Mouse (Mus musculus) limb, embryonic 15.5 days (tissue): ENCODE results near the gene Pcx. TPM values are rescaled to one million over a fixed set of nuclear protein-coding genes. Genes with fewer than 3 reads are reported as not detected.

Source experiments
- ATAC-seq: fragments of 200-750 bp; cut with Nextera tagmentation; 2 replicates; pipeline ENCODE4 v1.8.0; 2017; ENCODE audit warnings: low read depth, moderate TSS enrichment; ENCODE audit not compliant: insufficient number of reproducible peaks, low FRiP score, low TSS enrichment
- H3K27ac ChIP-seq: fragments of 300-500 bp; sonication (generic); 2 replicates; pipeline ENCODE4 v1.5.1; 2015; ENCODE audit warnings: moderate library complexity, mild to moderate bottlenecking, inconsistent platforms
- H3K27me3 ChIP-seq: fragments of 300-500 bp; sonication (generic); 2 replicates; pipeline ENCODE4 v1.6.1; 2015; ENCODE audit warnings: inconsistent platforms
- H3K36me3 ChIP-seq: fragments of 300-500 bp; sonication (generic); 2 replicates; pipeline ENCODE4 v1.6.1; 2015; ENCODE audit warnings: inconsistent platforms
- H3K4me1 ChIP-seq: fragments of 300-500 bp; sonication (generic); 2 replicates; pipeline ENCODE4 v1.6.1; 2015; ENCODE audit warnings: inconsistent platforms
- H3K4me2 ChIP-seq: fragments of 300-500 bp; sonication (generic); 2 replicates; pipeline ENCODE4 v1.6.1; 2015; ENCODE audit warnings: mild to moderate bottlenecking, inconsistent platforms
- H3K4me3 ChIP-seq: fragments of 300-500 bp; sonication (generic); 2 replicates; pipeline ENCODE4 v1.5.1; 2015; ENCODE audit warnings: mild to moderate bottlenecking, inconsistent platforms
- H3K9ac ChIP-seq: fragments of 300-500 bp; sonication (generic); 2 replicates; pipeline ENCODE4 v1.6.1; 2015; ENCODE audit warnings: inconsistent platforms
- H3K9me3 ChIP-seq: fragments of 300-500 bp; sonication (generic); 2 replicates; pipeline ENCODE4 v1.6.1; 2016; ENCODE audit warnings: inconsistent platforms
- WGBS: fragments of 180-500 bp; shearing (Covaris S2); methylation state at CpG from one replicate; pipeline ENCODE4 v1.1.7; 2015; 5-methylcytosine and 5-hydroxymethylcytosine counted together
- polyA plus RNA-seq: library from polyadenylated mRNA; unstranded; fragments of >200 nt; fragmentation: Nextera tagmentation; extraction: Ambion mirVana; gene quantifications from 2 replicates; pipeline ENCODE4 v1.2.1, GENCODE M21; 2015

Pcx gene
- polyA plus RNA-seq, 1 experiment from 2014 or later = 16.2 TPM

DNA sequence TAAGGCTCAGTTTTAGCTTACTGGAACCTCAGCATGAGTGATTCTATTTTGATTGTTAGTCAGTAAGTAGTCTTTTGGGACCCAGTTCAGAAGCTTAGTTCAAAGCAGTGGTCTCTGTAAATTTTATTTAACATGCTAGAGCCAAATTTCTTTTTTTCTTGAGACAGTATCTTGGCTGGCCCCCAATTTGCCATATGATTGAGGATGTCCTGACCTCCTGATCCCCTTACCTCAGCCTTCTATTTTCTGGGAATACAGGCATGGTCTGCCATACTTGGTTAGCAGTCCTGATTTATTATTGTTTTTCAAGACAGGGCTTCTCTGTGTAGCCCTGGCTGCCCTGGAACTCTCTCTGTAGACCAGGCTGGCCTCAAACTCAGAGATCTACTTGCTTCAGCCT lies 25.6 kb downstream of the Pcx start:
- ATAC-seq = no peak
- no peak overlapping the region for H3K27ac ChIP-seq
- H3K4me2 ChIP-seq = no peak overlapping the region
- H3K4me3 ChIP-seq = no peak overlapping the region
- no peaks in the 10 kb centered on the region for H3K36me3 ChIP-seq
- H3K4me1 ChIP-seq = no peaks in the 10 kb centered on the region
- H3K9ac ChIP-seq = no peak overlapping the region
- no peaks in the 10 kb centered on the region for H3K27me3 ChIP-seq
- no peaks in the 10 kb centered on the region for H3K9me3 ChIP-seq

- Histone ChIP-seq H3K9ac (no peak overlapping the region), H3K9me3 (no peaks in the 10 kb centered on the region), H3K36me3 (no peaks in the 10 kb centered on the region), H3K27me3 (no peaks in the 10 kb centered on the region), H3K4me3 (no peak overlapping the region), H3K4me1 (no peaks in the 10 kb centered on the region), H3K27ac (no peak overlapping the region), H3K4me2 (no peak overlapping the region)
- WGBS = 57% methylated on average over 3 of the region's 3 CpGs
- ATAC-seq = no peak
These were observed 26.3 kb downstream of the Pcx start for GRCm38 (mm10) chr19:4536606-4537005.

GRCm38 (mm10) chr19:4540263-4540662 lies 30.0 kb downstream of the Pcx start:
- no peaks in the 10 kb centered on the region for H3K9me3 ChIP-seq
- WGBS = 87% methylated on average over 6 of the region's 6 CpGs
- no peaks in the 10 kb centered on the region for H3K4me1 ChIP-seq
- no peak overlapping the region for H3K4me2 ChIP-seq
- no peak overlapping the region for H3K27ac ChIP-seq
- H3K4me3 ChIP-seq = no peak overlapping the region
- no peaks in the 10 kb centered on the region for H3K36me3 ChIP-seq
- no peak for ATAC-seq
- no peaks in the 10 kb centered on the region for H3K27me3 ChIP-seq
- no peak overlapping the region for H3K9ac ChIP-seq

DNA sequence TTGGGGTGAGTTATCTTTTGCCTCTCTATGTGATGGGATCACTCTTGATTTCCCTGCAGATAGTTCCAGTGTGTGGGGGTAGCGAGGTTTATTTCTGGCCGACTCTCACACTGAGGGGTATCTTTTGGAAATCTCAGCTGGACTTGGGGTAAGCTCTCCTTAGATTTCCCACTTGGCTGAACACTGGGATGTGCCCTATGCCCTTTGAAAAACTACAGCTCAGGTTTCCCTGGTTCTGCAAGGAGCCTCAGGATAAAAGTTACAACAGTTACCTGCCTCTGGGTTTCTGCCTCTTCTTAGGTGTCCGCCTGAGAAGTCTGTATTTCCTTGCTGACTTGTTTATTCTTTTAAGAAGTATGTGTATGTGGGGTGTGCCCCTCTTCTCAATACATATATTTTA lies 30.7 kb downstream of the Pcx start:
- H3K27ac ChIP-seq = no peak overlapping the region
- H3K27me3 ChIP-seq = no peaks in the 10 kb centered on the region
- H3K4me1 ChIP-seq = no peaks in the 10 kb centered on the region
- WGBS = 89% methylated on average over 3 of the region's 3 CpGs
- H3K4me3 ChIP-seq = no peak overlapping the region
- ATAC-seq = no peak
- H3K4me2 ChIP-seq = no peak overlapping the region
- no peaks in the 10 kb centered on the region for H3K36me3 ChIP-seq
- H3K9me3 ChIP-seq = no peaks in the 10 kb centered on the region
- no peak overlapping the region for H3K9ac ChIP-seq

- Histone ChIP-seq H3K9ac (no peak overlapping the region), H3K4me3 (no peak overlapping the region), H3K27me3 (no peaks in the 10 kb centered on the region), H3K4me2 (no peak overlapping the region), H3K9me3 (no peaks in the 10 kb centered on the region), H3K27ac (no peak overlapping the region), H3K36me3 (no peaks in the 10 kb centered on the region), H3K4me1 (no peaks in the 10 kb centered on the region)
- no peak for ATAC-seq
These were observed 31.8 kb downstream of the Pcx start for GRCm38 (mm10) chr19:4542081-4542480.

GRCm38 (mm10) chr19:4545091-4545490 lies 34.8 kb downstream of the Pcx start:
- Histone ChIP-seq H3K27ac (no peak overlapping the region), H3K4me2 (no peak overlapping the region), H3K9me3 (no peaks in the 10 kb centered on the region), H3K36me3 (no peaks in the 10 kb centered on the region), H3K9ac (no peak overlapping the region), H3K27me3 (no peaks in the 10 kb centered on the region), H3K4me1 (no peaks in the 10 kb centered on the region), H3K4me3 (no peak overlapping the region)
- ATAC-seq = no peak
- 76% methylated on average over 4 of the region's 4 CpGs for WGBS

DNA sequence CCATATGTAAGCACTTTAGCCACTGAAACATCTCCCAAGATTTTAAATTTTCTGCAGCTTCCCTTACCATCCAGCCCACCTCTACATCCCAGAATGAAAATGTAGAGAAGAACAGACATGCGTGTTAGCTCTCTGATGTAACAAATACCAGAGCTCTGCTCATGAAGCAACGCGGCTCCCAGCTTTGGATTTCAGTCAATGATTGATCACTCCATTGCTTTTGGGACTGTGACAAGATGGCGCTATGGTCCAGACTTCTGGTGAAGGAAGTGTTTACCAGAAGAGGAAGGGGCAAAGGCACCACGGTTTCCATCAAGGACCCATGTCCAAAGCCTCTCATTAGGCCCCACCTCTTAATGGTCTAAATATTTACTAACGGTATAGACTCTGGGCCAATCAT lies 35.6 kb downstream of the Pcx start:
- 87% methylated on average over 6 of the region's 6 CpGs for WGBS
- Histone ChIP-seq H3K36me3 (no peaks in the 10 kb centered on the region), H3K4me3 (no peak overlapping the region), H3K27me3 (no peaks in the 10 kb centered on the region), H3K9ac (no peak overlapping the region), H3K4me1 (no peaks in the 10 kb centered on the region), H3K27ac (no peak overlapping the region), H3K9me3 (no peaks in the 10 kb centered on the region), H3K4me2 (no peak overlapping the region)
- no peak for ATAC-seq

GRCm38 (mm10) chr19:4547801-4548200 lies 37.5 kb downstream of the Pcx start:
- no peak overlapping the region for H3K4me2 ChIP-seq
- no peaks in the 10 kb centered on the region for H3K9me3 ChIP-seq
- no peak for ATAC-seq
- H3K27me3 ChIP-seq = no peaks in the 10 kb centered on the region
- no peaks in the 10 kb centered on the region for H3K4me1 ChIP-seq
- H3K4me3 ChIP-seq = no peak overlapping the region
- WGBS = 70% methylated on average over 6 of the region's 6 CpGs
- no peaks in the 10 kb centered on the region for H3K36me3 ChIP-seq
- no peak overlapping the region for H3K9ac ChIP-seq
- no peak overlapping the region for H3K27ac ChIP-seq

DNA sequence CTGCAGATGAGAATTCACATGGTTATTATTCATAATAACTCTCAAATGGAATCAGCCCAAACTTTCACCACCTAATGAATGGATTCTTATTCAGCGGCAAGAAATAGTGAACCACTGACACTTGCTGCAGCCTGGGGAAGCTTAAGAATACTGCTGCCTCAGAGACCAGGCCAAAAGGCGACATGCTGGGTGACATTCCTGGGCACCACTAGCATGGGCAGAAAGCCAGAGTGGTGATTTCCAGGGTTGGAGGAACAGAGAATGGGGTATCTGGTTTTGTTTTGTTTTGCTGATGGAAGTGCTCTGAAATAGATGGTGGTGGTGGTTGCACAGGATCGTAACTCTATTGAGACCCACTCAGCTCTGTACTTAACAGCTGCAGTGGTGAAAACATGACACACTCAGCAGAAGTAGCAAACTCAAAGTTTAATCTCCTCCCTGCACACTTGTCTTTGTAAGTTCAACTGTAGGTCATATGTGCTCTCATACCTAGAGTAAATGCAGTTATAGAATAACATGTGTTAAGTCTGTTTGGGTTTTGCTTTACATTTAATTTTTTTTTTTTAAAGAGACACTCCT lies 38.1 kb downstream of the Pcx start:
- Histone ChIP-seq H3K4me3 (no peak overlapping the region), H3K9ac (no peak overlapping the region), H3K9me3 (no peaks in the 10 kb centered on the region), H3K27ac (no peak overlapping the region), H3K36me3 (no peaks in the 10 kb centered on the region), H3K4me2 (no peak overlapping the region), H3K27me3 (no peaks in the 10 kb centered on the region), H3K4me1 (no peaks in the 10 kb centered on the region)
- WGBS = 69% methylated on average over 3 of the region's 3 CpGs
- no peak for ATAC-seq

GRCm38 (mm10) chr19:4554248-4554647 lies 44.0 kb downstream of the Pcx start:
- no peak overlapping the region for H3K27ac ChIP-seq
- ATAC-seq = no peak
- H3K27me3 ChIP-seq = no peaks in the 10 kb centered on the region
- no peak overlapping the region for H3K4me2 ChIP-seq
- no peak overlapping the region for H3K4me3 ChIP-seq
- H3K4me1 ChIP-seq = peaks cover 13% of the 10 kb centered on the region; the same call in 1 of the 2 replicates
- H3K9me3 ChIP-seq = no peaks in the 10 kb centered on the region
- no peaks in the 10 kb centered on the region for H3K36me3 ChIP-seq
- H3K9ac ChIP-seq = no peak overlapping the region

DNA sequence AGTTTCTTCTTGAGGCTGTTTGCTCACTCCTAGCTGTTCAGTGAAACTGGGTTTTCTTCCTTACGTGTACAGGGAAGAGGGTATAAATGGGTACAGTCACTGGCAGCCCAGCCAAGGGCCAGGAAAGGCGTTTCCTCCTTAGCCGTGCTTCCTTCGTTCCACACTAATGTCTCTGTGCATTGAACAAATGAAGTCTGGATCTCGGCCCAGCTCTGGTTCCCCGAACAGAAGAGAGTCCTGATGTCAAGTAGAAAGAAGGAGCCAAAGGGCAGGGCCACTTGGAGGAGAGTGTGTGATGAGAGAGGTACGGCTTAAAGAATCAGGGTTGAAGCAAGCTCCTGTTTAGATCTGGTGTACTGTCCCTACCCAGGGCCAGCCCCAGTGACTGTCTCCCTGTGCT lies 44.8 kb downstream of the Pcx start:
- 70% methylated on average over 7 of the region's 7 CpGs for WGBS
- no peak for ATAC-seq

DNA sequence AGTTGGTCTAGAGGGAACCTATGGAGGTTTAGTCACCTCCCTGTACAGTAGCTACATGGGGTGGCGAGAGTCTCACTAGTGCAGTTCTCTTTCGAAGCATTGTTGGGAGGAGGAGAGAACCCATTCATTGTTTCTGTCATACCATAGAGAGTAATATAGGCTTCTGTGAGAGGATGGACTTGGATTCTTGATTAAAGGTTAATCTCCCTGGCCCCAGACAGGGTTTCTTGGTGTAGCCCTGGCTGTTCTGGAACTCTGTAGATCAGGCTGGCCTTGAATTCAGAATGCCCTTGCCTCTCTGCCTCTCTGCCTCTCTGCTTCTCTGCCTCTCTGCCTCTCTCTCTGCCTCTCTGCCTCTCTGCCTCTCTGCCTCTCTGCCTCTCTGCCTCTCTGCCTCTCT lies 46.5 kb downstream of the Pcx start:
- peaks cover 13% of the 10 kb centered on the region; the same call in 1 of the 2 replicates for H3K4me1 ChIP-seq
- no peak overlapping the region for H3K4me2 ChIP-seq
- no peaks in the 10 kb centered on the region for H3K27me3 ChIP-seq
- H3K9ac ChIP-seq = no peak overlapping the region
- no peak overlapping the region for H3K4me3 ChIP-seq
- H3K36me3 ChIP-seq = no peaks in the 10 kb centered on the region
- 96% methylated on average over 2 of the region's 2 CpGs for WGBS
- H3K27ac ChIP-seq = no peak overlapping the region
- ATAC-seq = no peak
- no peaks in the 10 kb centered on the region for H3K9me3 ChIP-seq

More for the DNA sequence above, 44.8 kb downstream of the Pcx start:
- no peaks in the 10 kb centered on the region for H3K36me3 ChIP-seq
- no peak overlapping the region for H3K4me3 ChIP-seq
- H3K4me1 ChIP-seq = peaks cover 13% of the 10 kb centered on the region; the same call in 1 of the 2 replicates
- H3K27me3 ChIP-seq = no peaks in the 10 kb centered on the region
- no peaks in the 10 kb centered on the region for H3K9me3 ChIP-seq
- no peak overlapping the region for H3K9ac ChIP-seq
- H3K27ac ChIP-seq = no peak overlapping the region
- no peak overlapping the region for H3K4me2 ChIP-seq
